19 mouse cellular contexts compared by ENCODE assay signal in the genomic region with DNA sequence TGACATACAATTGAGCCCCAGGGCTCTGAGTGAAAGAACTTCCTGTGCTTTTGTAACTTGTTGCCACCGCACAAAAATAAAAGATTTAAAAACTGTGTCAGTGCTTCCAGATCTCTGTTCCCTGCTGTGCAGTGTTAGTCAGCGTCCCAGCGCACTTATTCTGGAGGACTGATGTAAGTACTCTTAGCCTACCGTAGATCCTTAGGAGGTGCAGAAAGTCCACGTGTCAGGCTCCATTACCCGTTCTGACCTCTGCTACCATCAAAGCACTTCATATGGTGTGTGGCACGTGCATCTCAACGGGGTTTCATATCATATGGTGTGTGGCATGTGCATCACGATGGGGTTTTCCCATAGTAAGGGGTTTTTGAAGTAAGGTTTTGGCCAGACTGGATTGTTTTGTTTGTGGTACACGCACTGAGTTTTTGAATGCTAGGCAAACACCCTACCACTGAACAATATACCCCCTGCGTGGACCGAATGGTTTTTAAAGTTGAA.
"Had no signal": no experiment of that assay in that cellular context is flagged by ENCODE, and none has a peak within 500 bp of the region (broad histone marks: within the 10 kb centered on the region; RNA-seq: fewer than 3 reads in every experiment).

No protein-coding gene starts in this region.

- H3K4me3 ChIP-seq: kidney, embryonic 15.5 days; left cerebral cortex, adult 2 months; liver, embryonic 13.5 days; midbrain, embryonic 15.5 days; myocyte had no signal

- H3K9me3 ChIP-seq: kidney, embryonic 15.5 days; liver, embryonic 13.5 days; midbrain, embryonic 15.5 days had no signal

- H3K4me1 ChIP-seq: kidney, embryonic 15.5 days; liver, embryonic 13.5 days; midbrain, embryonic 15.5 days had no signal

- H3K4me2 ChIP-seq: kidney, embryonic 15.5 days; liver, embryonic 13.5 days; midbrain, embryonic 11.5 days; midbrain, embryonic 15.5 days had no signal

- H3K27me3 ChIP-seq: kidney, embryonic 15.5 days; liver, embryonic 13.5 days; midbrain, embryonic 15.5 days had no signal

- H3K9ac ChIP-seq: kidney, embryonic 15.5 days; liver, embryonic 13.5 days; midbrain, embryonic 15.5 days had no signal

- ATAC-seq: midbrain, embryonic 15.5 days had no signal

- DNase-seq: kidney, adult 8-10 months; kidney, postnatal 10 days; kidney, postnatal 36 days; layer of hippocampus, postnatal 36 days; liver, embryonic 13.5 days; lung, adult 2 months; lung, postnatal 14 days; lung, postnatal 4 days; right cerebral cortex, adult 18-20 months; right cerebral cortex, postnatal 14 days; right cerebral cortex, postnatal 4 days; thymus, adult 18-20 months; thymus, postnatal 14 days; thymus, postnatal 4 days had no signal

- H3K27ac ChIP-seq: kidney, embryonic 15.5 days; left cerebral cortex, adult 2 months; liver, embryonic 13.5 days; midbrain, embryonic 15.5 days had no signal
